In the genomic region with DNA sequence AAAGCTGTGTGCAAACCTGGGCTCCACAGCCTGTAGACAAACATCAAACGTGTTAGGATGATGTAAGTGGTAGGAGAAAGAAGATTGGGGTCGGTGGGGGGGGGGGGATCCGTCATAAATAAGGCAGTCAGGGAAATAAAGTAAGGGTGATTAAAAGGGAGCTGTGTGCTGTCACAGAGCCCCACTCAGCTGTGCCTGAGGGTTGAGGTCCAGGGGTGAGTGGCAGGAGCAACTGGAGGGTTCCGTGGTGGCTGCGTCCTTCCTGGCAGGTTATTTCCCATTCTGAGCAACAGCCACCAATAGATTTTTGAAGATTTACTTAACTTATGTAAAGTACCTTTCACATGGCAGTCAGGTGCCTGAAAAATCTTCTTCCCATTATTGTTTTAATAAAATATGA, we compare ENCODE assay signal across 27 mouse cellular contexts.
A peak's percentile ranks its signal among the peaks of the same experiment; 100 is the strongest.
DNase-seq lines count a peak whose midpoint lies in the region; ATAC-seq and TF ChIP-seq lines count a peak whose summit lies in the region.
"Had no signal": no experiment of that assay in that cellular context is flagged by ENCODE, and none has a peak within 500 bp of the region (broad histone marks: within the 10 kb centered on the region; RNA-seq: fewer than 3 reads in every experiment).

No protein-coding gene starts in this region.

- no peak overlapping the region for H3K4me2 ChIP-seq in embryonic facial prominence, embryonic 14.5 days (ENCODE audit: low read depth, low read length)
- H3K4me2 ChIP-seq in limb, embryonic 13.5 days (replicated peaks), result no peak overlapping the region
- H3K4me2 ChIP-seq in forebrain, embryonic 12.5 days, result no peak overlapping the region
- H3K4me2 ChIP-seq: embryonic facial prominence, embryonic 13.5 days; heart, embryonic 12.5 days; heart, embryonic 15.5 days; hindbrain, embryonic 13.5 days; intestine, embryonic 15.5 days had no signal

- DNase-seq in embryonic facial prominence, embryonic 14.5 days (ENCODE audit: low spot score), result no peak
- no peak for DNase-seq in embryonic facial prominence, embryonic 10.5 days (ENCODE audit: low spot score)
- DNase-seq in left cerebral cortex, postnatal 10 days (ENCODE audit: extremely low spot score in 1 of 2, low spot score in 2 of 2), result no peak
- DNase-seq: adrenal gland, postnatal 10 days; adrenal gland, postnatal 36 days; cerebellum, adult 18-20 months; cerebellum, adult 9-11 months; cerebellum, postnatal 25 days; forebrain, postnatal 0 days; gastrocnemius, postnatal 10 days; heart, adult 18-20 months; heart, postnatal 10 days; heart, postnatal 36 days had no signal

- peak; percentile 55 for ATAC-seq in embryonic facial prominence, embryonic 14.5 days (ENCODE audit: low read depth)
- ATAC-seq in limb, embryonic 13.5 days (ENCODE audit: low FRiP score, low read depth), result no peak
- ATAC-seq in forebrain, embryonic 12.5 days (ENCODE audit: low FRiP score), result no peak
- ATAC-seq: forebrain, embryonic 14.5 days; forebrain, postnatal 0 days; hindbrain, embryonic 16.5 days; intestine, embryonic 15.5 days; Patski had no signal

- intact Hi-C loops in left cerebral cortex, postnatal 10 days (cut with DNase I), result loop anchor here (2.0 to 10.0 kb wide), 3 partner anchors 134 to 1008 kb away; partner anchors contain the start of genes Rbmxl1 and Slc10a7

- 55% methylated on average over 5 of the region's 5 CpGs for WGBS in embryonic facial prominence, embryonic 14.5 days
- WGBS in embryonic facial prominence, embryonic 10.5 days, result 76% methylated on average over 5 of the region's 5 CpGs
- WGBS in limb, embryonic 13.5 days, result 34% methylated on average over 5 of the region's 5 CpGs
- WGBS in forebrain, embryonic 12.5 days, result 91% methylated on average over 4 of the region's 5 CpGs

- TF ChIP-seq CTCF in C2C12 (IDR thresholded peaks at IDR 0.05; ENCODE audit: control insufficient read depth, insufficient read depth, insufficient read length), result no peak

- no peaks in the 10 kb centered on the region for H3K79me3 ChIP-seq in C2C12 (ENCODE audit: low read depth)

- H3K4me3 ChIP-seq in embryonic facial prominence, embryonic 14.5 days (ENCODE audit: low read depth, low read length), result no peak overlapping the region
- no peak overlapping the region for H3K4me3 ChIP-seq in embryonic facial prominence, embryonic 10.5 days
- H3K4me3 ChIP-seq in C2C12 (ENCODE audit: insufficient read depth, poor library complexity, severe bottlenecking), result no peak overlapping the region
- no peak overlapping the region for H3K4me3 ChIP-seq in limb, embryonic 13.5 days
- no peak overlapping the region for H3K4me3 ChIP-seq in forebrain, embryonic 12.5 days (replicated peaks)
- H3K4me3 ChIP-seq: embryonic facial prominence, embryonic 13.5 days; forebrain, embryonic 10.5 days; heart, embryonic 12.5 days; heart, embryonic 15.5 days; hindbrain, embryonic 10.5 days; hindbrain, embryonic 13.5 days; intestine, embryonic 15.5 days had no signal

- H3K36me3 ChIP-seq in embryonic facial prominence, embryonic 14.5 days (ENCODE audit: control insufficient read depth, insufficient read depth, low read length), result no peaks in the 10 kb centered on the region
- H3K36me3 ChIP-seq in embryonic facial prominence, embryonic 10.5 days (replicated peaks), result peaks cover 4% of the 10 kb centered on the region
- H3K36me3 ChIP-seq in C2C12 (ENCODE audit: control insufficient read depth, insufficient read depth), result no peaks in the 10 kb centered on the region
- peaks cover 5% of the 10 kb centered on the region for H3K36me3 ChIP-seq in limb, embryonic 13.5 days
- H3K36me3 ChIP-seq in forebrain, embryonic 12.5 days (replicated peaks), result no peaks in the 10 kb centered on the region
- H3K36me3 ChIP-seq: embryonic facial prominence, embryonic 13.5 days; heart, embryonic 15.5 days; hindbrain, embryonic 10.5 days; intestine, embryonic 15.5 days had no signal

- H3K9ac ChIP-seq in embryonic facial prominence, embryonic 14.5 days (ENCODE audit: low read depth, low read length), result no peak overlapping the region
- H3K9ac ChIP-seq in limb, embryonic 13.5 days, result peak overlapping the region; percentile 43; the same call in 1 of the 2 replicates
- H3K9ac ChIP-seq in forebrain, embryonic 12.5 days, result no peak overlapping the region
- H3K9ac ChIP-seq: embryonic facial prominence, embryonic 13.5 days; forebrain, postnatal 0 days; heart, embryonic 12.5 days; heart, embryonic 15.5 days; hindbrain, embryonic 13.5 days; intestine, embryonic 15.5 days had no signal

- H3K4me1 ChIP-seq in embryonic facial prominence, embryonic 14.5 days (ENCODE audit: control insufficient read depth, insufficient read depth, low read length), result peaks cover 15% of the 10 kb centered on the region
- H3K4me1 ChIP-seq in embryonic facial prominence, embryonic 10.5 days, result peaks cover 9% of the 10 kb centered on the region; the same call in 1 of the 2 replicates
- peaks cover 34% of the 10 kb centered on the region for H3K4me1 ChIP-seq in limb, embryonic 13.5 days
- 0 out of 2 replicates have a peak, but pooled peaks cover 4% of the 10 kb centered on the region for H3K4me1 ChIP-seq in forebrain, embryonic 12.5 days
- H3K4me1 ChIP-seq: forebrain, embryonic 10.5 days; hindbrain, embryonic 10.5 days had no signal

- no peaks in the 10 kb centered on the region for H3K27me3 ChIP-seq in embryonic facial prominence, embryonic 14.5 days (replicated peaks; ENCODE audit: control insufficient read depth, insufficient read depth, low read length)
- H3K27me3 ChIP-seq in embryonic facial prominence, embryonic 10.5 days (replicated peaks; ENCODE audit: low read depth, poor library complexity, severe bottlenecking), result no peaks in the 10 kb centered on the region
- no peaks in the 10 kb centered on the region for H3K27me3 ChIP-seq in C2C12 (ENCODE audit: control insufficient read depth, insufficient read depth, insufficient read length)
- no peaks in the 10 kb centered on the region for H3K27me3 ChIP-seq in limb, embryonic 13.5 days
- H3K27me3 ChIP-seq in forebrain, embryonic 12.5 days, result no peaks in the 10 kb centered on the region
- H3K27me3 ChIP-seq: CH12.LX; embryonic facial prominence, embryonic 13.5 days; heart, embryonic 12.5 days; heart, embryonic 15.5 days; hindbrain, embryonic 13.5 days; intestine, embryonic 15.5 days; Patski had no signal

- H3ac ChIP-seq in C2C12 (ENCODE audit: control insufficient read depth, insufficient read length, low read depth), result no peak overlapping the region

- 0 out of 2 replicates have a peak, but pooled peaks cover 5% of the 10 kb centered on the region for H3K9me3 ChIP-seq in embryonic facial prominence, embryonic 14.5 days (ENCODE audit: control insufficient read depth, low read length)
- H3K9me3 ChIP-seq in embryonic facial prominence, embryonic 10.5 days, result peaks cover 5% of the 10 kb centered on the region
- peaks cover 5% of the 10 kb centered on the region for H3K9me3 ChIP-seq in limb, embryonic 13.5 days
- peaks cover 6% of the 10 kb centered on the region for H3K9me3 ChIP-seq in forebrain, embryonic 12.5 days
- H3K9me3 ChIP-seq: heart, embryonic 15.5 days; intestine, embryonic 15.5 days had no signal

- no peak overlapping the region; the same call in 1 of the 2 replicates for H3K27ac ChIP-seq in embryonic facial prominence, embryonic 14.5 days (replicated peaks; ENCODE audit: low read depth, low read length)
- H3K27ac ChIP-seq in embryonic facial prominence, embryonic 10.5 days (replicated peaks), result no peak overlapping the region
- no peak overlapping the region for H3K27ac ChIP-seq in limb, embryonic 13.5 days
- no peak overlapping the region for H3K27ac ChIP-seq in forebrain, embryonic 12.5 days
- H3K27ac ChIP-seq: embryonic facial prominence, embryonic 13.5 days; forebrain, embryonic 10.5 days; heart, embryonic 15.5 days; hindbrain, embryonic 10.5 days; hindbrain, embryonic 13.5 days; intestine, embryonic 15.5 days had no signal

- no peaks in the 10 kb centered on the region for H3K79me2 ChIP-seq in C2C12 (ENCODE audit: control insufficient read depth, insufficient read depth)

TF ChIP-seq in C2C12, 6 proteins besides CTCF, POLR2A, EP300 and RAD21:
- TF ChIP-seq MYOD1 (IDR thresholded peaks at IDR 0.05; ENCODE audit: control insufficient read depth, insufficient read length, low read depth) (peak; percentile 40), CEBPB (IDR thresholded peaks at IDR 0.05; ENCODE audit: low read depth) (no peak)
